In the genomic region with DNA sequence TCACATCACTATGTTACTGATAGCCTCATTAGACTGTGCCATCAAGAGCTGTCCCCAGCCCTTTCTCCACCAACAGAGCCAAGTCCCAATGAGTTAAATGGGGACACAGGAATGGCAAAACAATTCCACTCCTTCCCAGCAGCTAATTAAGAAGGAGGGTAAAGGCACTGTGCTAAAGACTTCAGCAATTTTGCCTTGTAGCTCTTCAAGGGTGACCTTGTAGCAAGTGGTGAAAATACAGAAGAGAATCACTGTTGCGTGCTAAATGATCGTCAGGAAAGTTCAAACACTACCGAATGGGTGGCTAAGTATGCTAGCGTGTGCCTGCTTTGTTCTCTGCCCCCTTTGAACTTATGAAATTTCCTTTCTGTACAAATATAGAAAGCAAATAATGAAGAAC, we compare ENCODE assay signal across 25 mouse cellular contexts.
"Had no signal": no experiment of that assay in that cellular context is flagged by ENCODE, and none has a peak within 500 bp of the region (broad histone marks: within the 10 kb centered on the region; RNA-seq: fewer than 3 reads in every experiment).

No protein-coding gene starts in this region.

- H3K4me3 ChIP-seq: heart, adult 2 months; heart, embryonic 13.5 days; heart, embryonic 15.5 days; kidney, embryonic 15.5 days; limb, embryonic 13.5 days; limb, embryonic 15.5 days; liver, embryonic 12.5 days had no signal

- H3K36me3 ChIP-seq: heart, embryonic 13.5 days; heart, embryonic 15.5 days; kidney, embryonic 15.5 days; limb, embryonic 13.5 days; limb, embryonic 15.5 days; liver, embryonic 12.5 days had no signal

- DNase-seq: gastrocnemius, postnatal 14 days; gastrocnemius, postnatal 36 days; heart, adult 11 months; heart, adult 2 months; heart, postnatal 14 days; heart, postnatal 36 days; kidney, adult 11 months; kidney, adult 2 months; kidney, adult 9 months; kidney, postnatal 14 days; kidney, postnatal 36 days; layer of hippocampus, adult 9-11 months; layer of hippocampus, postnatal 36 days had no signal

- H3K4me2 ChIP-seq: heart, embryonic 11.5 days; heart, embryonic 13.5 days; heart, embryonic 15.5 days; hindbrain, embryonic 14.5 days; kidney, embryonic 15.5 days; limb, embryonic 13.5 days; limb, embryonic 15.5 days; liver, embryonic 12.5 days had no signal

- H3K9me3 ChIP-seq: heart, embryonic 13.5 days; heart, embryonic 15.5 days; kidney, embryonic 15.5 days; limb, embryonic 13.5 days; limb, embryonic 15.5 days had no signal

- H3K4me1 ChIP-seq: heart, embryonic 13.5 days; heart, embryonic 15.5 days; kidney, embryonic 15.5 days; limb, embryonic 13.5 days; limb, embryonic 15.5 days; liver, embryonic 12.5 days had no signal

- ATAC-seq: hindbrain, postnatal 0 days; intestine, embryonic 16.5 days; liver, embryonic 12.5 days had no signal

- H3K27ac ChIP-seq: heart, adult 2 months; heart, embryonic 13.5 days; heart, embryonic 15.5 days; hindbrain, embryonic 14.5 days; hindbrain, postnatal 0 days; kidney, embryonic 15.5 days; kidney, postnatal 0 days; limb, embryonic 13.5 days; limb, embryonic 15.5 days; liver, embryonic 12.5 days; liver, embryonic 14.5 days had no signal

- H3K27me3 ChIP-seq: heart, embryonic 13.5 days; heart, embryonic 15.5 days; kidney, embryonic 15.5 days; limb, embryonic 13.5 days; limb, embryonic 15.5 days; liver, embryonic 12.5 days had no signal

- H3K9ac ChIP-seq: heart, embryonic 13.5 days; heart, embryonic 15.5 days; hindbrain, embryonic 14.5 days; kidney, embryonic 15.5 days; limb, embryonic 13.5 days; limb, embryonic 15.5 days; liver, embryonic 12.5 days; liver, embryonic 14.5 days had no signal
